Mouse (Mus musculus): ENCODE measurements at regions not wholly inside any gene's neighbourhood (a gene's known extent, or its start where the extent isn't known, plus 50 kb on each side); places are given as distances from the start of the nearest gene placed in this dataset.

- Histone ChIP-seq H3K9me3 (no peaks in the 10 kb centered on the region), H3K27me3 (no peaks in the 10 kb centered on the region), H3K4me3 (no peak overlapping the region), H3K36me3 (no peaks in the 10 kb centered on the region), H3K4me1 (peaks cover 13% of the 10 kb centered on the region), H3K4me2 (replicated peaks) (peak overlapping the region; percentile 15), H3K9ac (replicated peaks) (no peak overlapping the region; the same call in 1 of the 2 replicates), H3K27ac (replicated peaks) (peak overlapping the region; percentile 61)
- peak; percentile 48 for ATAC-seq (ENCODE audit: low FRiP score, low read depth)
- 6% methylated on average over 3 of the region's 3 CpGs for WGBS
These were observed 193.0 kb upstream of the Klf3 start for GRCm38 (mm10) chr5:64610146-64610545.

GRCm38 (mm10) chr5:64610562-64611405 lies 192.4 kb upstream of the Klf3 start:
- H3K4me3 ChIP-seq = no peak overlapping the region
- no peaks in the 10 kb centered on the region for H3K36me3 ChIP-seq
- H3K27me3 ChIP-seq = no peaks in the 10 kb centered on the region
- peak; percentile 95 for ATAC-seq (ENCODE audit: low FRiP score, low read depth)
- peak overlapping the region; percentile 15 for H3K4me2 ChIP-seq (replicated peaks)
- WGBS = 5% methylated on average over 12 of the region's 13 CpGs
- H3K4me1 ChIP-seq = peaks cover 13% of the 10 kb centered on the region
- H3K9ac ChIP-seq (replicated peaks) = peak overlapping the region; percentile 2; the same call in 1 of the 2 replicates
- H3K27ac ChIP-seq (replicated peaks) = peak overlapping the region; percentile 61
- H3K9me3 ChIP-seq = no peaks in the 10 kb centered on the region

GRCm38 (mm10) chr5:64612017-64612416 lies 191.2 kb upstream of the Klf3 start:
- Histone ChIP-seq H3K27ac (replicated peaks) (no peak overlapping the region), H3K4me3 (no peak overlapping the region), H3K27me3 (no peaks in the 10 kb centered on the region), H3K9me3 (no peaks in the 10 kb centered on the region), H3K9ac (replicated peaks) (no peak overlapping the region), H3K4me2 (replicated peaks) (no peak overlapping the region), H3K36me3 (no peaks in the 10 kb centered on the region), H3K4me1 (peaks cover 13% of the 10 kb centered on the region)
- ATAC-seq (ENCODE audit: low FRiP score, low read depth) = no peak
- WGBS = 89% methylated on average over 7 of the region's 7 CpGs

- no peaks in the 10 kb centered on the region for H3K27me3 ChIP-seq
- peaks cover 14% of the 10 kb centered on the region for H3K4me1 ChIP-seq
- no peak overlapping the region for H3K4me2 ChIP-seq (replicated peaks)
- 93% methylated on average over 3 of the region's 3 CpGs for WGBS
- no peaks in the 10 kb centered on the region for H3K9me3 ChIP-seq
- H3K36me3 ChIP-seq = no peaks in the 10 kb centered on the region
- no peak overlapping the region for H3K4me3 ChIP-seq
- no peak overlapping the region for H3K9ac ChIP-seq (replicated peaks)
- no peak for ATAC-seq (ENCODE audit: low FRiP score, low read depth)
- no peak overlapping the region for H3K27ac ChIP-seq (replicated peaks)
These were observed 189.5 kb upstream of the Klf3 start for GRCm38 (mm10) chr5:64613696-64614095.

GRCm38 (mm10) chr5:64618126-64618525 lies 185.1 kb upstream of the Klf3 start:
- Histone ChIP-seq H3K27ac (replicated peaks) (no peak overlapping the region), H3K36me3 (no peaks in the 10 kb centered on the region), H3K27me3 (no peaks in the 10 kb centered on the region), H3K4me1 (peaks cover 8% of the 10 kb centered on the region; the same call in 1 of the 2 replicates), H3K4me2 (replicated peaks) (no peak overlapping the region), H3K4me3 (no peak overlapping the region), H3K9me3 (no peaks in the 10 kb centered on the region), H3K9ac (replicated peaks) (no peak overlapping the region)
- 85% methylated on average over 5 of the region's 5 CpGs for WGBS
- no peak for ATAC-seq (ENCODE audit: low FRiP score, low read depth)

- 93% methylated on average over 5 of the region's 5 CpGs for WGBS
- Histone ChIP-seq H3K27ac (replicated peaks) (no peak overlapping the region), H3K9ac (replicated peaks) (no peak overlapping the region), H3K4me1 (peaks cover 16% of the 10 kb centered on the region; the same call in 1 of the 2 replicates), H3K27me3 (no peaks in the 10 kb centered on the region), H3K4me2 (replicated peaks) (no peak overlapping the region), H3K36me3 (no peaks in the 10 kb centered on the region), H3K4me3 (no peak overlapping the region), H3K9me3 (no peaks in the 10 kb centered on the region)
- no peak for ATAC-seq (ENCODE audit: low FRiP score, low read depth)
These were observed 183.4 kb upstream of the Klf3 start for GRCm38 (mm10) chr5:64619752-64620151.

- no peak overlapping the region for H3K27ac ChIP-seq (replicated peaks)
- no peaks in the 10 kb centered on the region for H3K27me3 ChIP-seq
- peaks cover 16% of the 10 kb centered on the region; the same call in 1 of the 2 replicates for H3K4me1 ChIP-seq
- no peaks in the 10 kb centered on the region for H3K36me3 ChIP-seq
- ATAC-seq (ENCODE audit: low FRiP score, low read depth) = no peak
- no peak overlapping the region for H3K4me2 ChIP-seq (replicated peaks)
- no peak overlapping the region for H3K9ac ChIP-seq (replicated peaks)
- H3K9me3 ChIP-seq = no peaks in the 10 kb centered on the region
- 88% methylated on average over 5 of the region's 5 CpGs for WGBS
- H3K4me3 ChIP-seq = no peak overlapping the region
These were observed 182.5 kb upstream of the Klf3 start for GRCm38 (mm10) chr5:64620726-64621125.

GRCm38 (mm10) chr5:64621386-64621785 lies 181.8 kb upstream of the Klf3 start:
- no peak overlapping the region for H3K9ac ChIP-seq (replicated peaks)
- no peaks in the 10 kb centered on the region for H3K36me3 ChIP-seq
- no peaks in the 10 kb centered on the region for H3K9me3 ChIP-seq
- H3K4me1 ChIP-seq = peaks cover 16% of the 10 kb centered on the region; the same call in 1 of the 2 replicates
- no peak for ATAC-seq (ENCODE audit: low FRiP score, low read depth)
- H3K4me3 ChIP-seq = no peak overlapping the region
- WGBS = 90% methylated on average over 1 of the region's 1 CpGs
- H3K4me2 ChIP-seq (replicated peaks) = no peak overlapping the region
- H3K27me3 ChIP-seq = no peaks in the 10 kb centered on the region
- no peak overlapping the region for H3K27ac ChIP-seq (replicated peaks)

GRCm38 (mm10) chr5:64623653-64624052 lies 179.5 kb upstream of the Klf3 start:
- 43% methylated on average over 3 of the region's 3 CpGs for WGBS
- ATAC-seq (ENCODE audit: low FRiP score, low read depth) = no peak

GRCm38 (mm10) chr5:64624205-64624604 lies 179.0 kb upstream of the Klf3 start:
- Histone ChIP-seq H3K4me1 (peaks cover 13% of the 10 kb centered on the region; the same call in 1 of the 2 replicates), H3K27me3 (no peaks in the 10 kb centered on the region), H3K36me3 (no peaks in the 10 kb centered on the region), H3K9me3 (no peaks in the 10 kb centered on the region), H3K27ac (replicated peaks) (no peak overlapping the region), H3K4me2 (replicated peaks) (no peak overlapping the region), H3K9ac (replicated peaks) (no peak overlapping the region), H3K4me3 (no peak overlapping the region)
- ATAC-seq (ENCODE audit: low FRiP score, low read depth) = no peak
- WGBS = 87% methylated on average over 6 of the region's 6 CpGs

More at GRCm38 (mm10) chr5:64623653-64624052, 179.5 kb upstream of the Klf3 start:
- Histone ChIP-seq H3K27me3 (no peaks in the 10 kb centered on the region), H3K4me2 (replicated peaks) (no peak overlapping the region), H3K9me3 (no peaks in the 10 kb centered on the region), H3K4me3 (no peak overlapping the region), H3K27ac (replicated peaks) (no peak overlapping the region), H3K36me3 (no peaks in the 10 kb centered on the region), H3K9ac (replicated peaks) (no peak overlapping the region), H3K4me1 (peaks cover 16% of the 10 kb centered on the region; the same call in 1 of the 2 replicates)

- no peaks in the 10 kb centered on the region for H3K27me3 ChIP-seq
- H3K4me1 ChIP-seq = peaks cover 13% of the 10 kb centered on the region; the same call in 1 of the 2 replicates
- H3K9me3 ChIP-seq = no peaks in the 10 kb centered on the region
- no peak overlapping the region for H3K4me3 ChIP-seq
- no peak overlapping the region for H3K9ac ChIP-seq (replicated peaks)
- H3K4me2 ChIP-seq (replicated peaks) = no peak overlapping the region
- no peaks in the 10 kb centered on the region for H3K36me3 ChIP-seq
- WGBS = 87% methylated on average over 4 of the region's 4 CpGs
- ATAC-seq (ENCODE audit: low FRiP score, low read depth) = no peak
- no peak overlapping the region for H3K27ac ChIP-seq (replicated peaks)
These were observed 177.8 kb upstream of the Klf3 start for GRCm38 (mm10) chr5:64625421-64625820.

- Histone ChIP-seq H3K4me2 (replicated peaks) (no peak overlapping the region), H3K27ac (replicated peaks) (no peak overlapping the region), H3K4me1 (peaks cover 13% of the 10 kb centered on the region; the same call in 1 of the 2 replicates), H3K4me3 (no peak overlapping the region), H3K9me3 (no peaks in the 10 kb centered on the region), H3K36me3 (no peaks in the 10 kb centered on the region), H3K9ac (replicated peaks) (no peak overlapping the region), H3K27me3 (no peaks in the 10 kb centered on the region)
- 53% methylated on average over 6 of the region's 6 CpGs for WGBS
- no peak for ATAC-seq (ENCODE audit: low FRiP score, low read depth)
These were observed 177.3 kb upstream of the Klf3 start for GRCm38 (mm10) chr5:64625841-64626298.

Data from midbrain, embryonic 12.5 days (tissue).